Mouse (Mus musculus) thymus, adult 2 months (tissue): ENCODE data around the gene Adora1. TPM values are rescaled to one million over a fixed set of nuclear protein-coding genes. Genes with fewer than 3 reads are reported as not detected.

Experiments used
- DNase-seq: peaks from one replicate; pipeline ENCODE4 v3.0.0; 2021
- H3K27ac ChIP-seq: fragments of 200-500 bp; 2 replicates; pipeline ENCODE4 v1.5.1; 2012; ENCODE audit warnings: low read length, control low read depth; ENCODE audit not compliant: control insufficient read depth, insufficient read depth
- H3K27me3 ChIP-seq: fragments of 200-500 bp; 2 replicates; pipeline ENCODE4 v1.6.1; 2012; ENCODE audit warnings: mild to moderate bottlenecking, low read length, moderate library complexity, mixed read lengths; ENCODE audit not compliant: control insufficient read depth, insufficient read depth
- H3K36me3 ChIP-seq: fragments of 200-500 bp; 2 replicates; pipeline ENCODE4 v1.6.1; 2012; ENCODE audit warnings: mild to moderate bottlenecking, low read length, moderate library complexity; ENCODE audit not compliant: control insufficient read depth, insufficient read depth
- H3K4me1 ChIP-seq: fragments of 200-500 bp; replicated peaks from 2 replicates; pipeline ENCODE4 v1.6.1; 2012; ENCODE audit warnings: low read length; ENCODE audit not compliant: control insufficient read depth, insufficient read depth
- H3K4me3 ChIP-seq: fragments of 200-500 bp; 2 replicates; pipeline ENCODE4 v1.5.1; 2012; ENCODE audit warnings: mild to moderate bottlenecking, low read length, control low read depth, moderate library complexity; ENCODE audit not compliant: control insufficient read depth, insufficient read depth
- CTCF ChIP-seq: fragments of 200-500 bp; IDR thresholded peaks from 2 replicates; pipeline ENCODE4 v1.5.1; 2012; ENCODE audit warnings: mild to moderate bottlenecking, control low read depth, low read length, moderate library complexity, borderline replicate concordance; ENCODE audit not compliant: control insufficient read depth, poor library complexity, insufficient read depth; ENCODE audit errors: extremely low read depth
- POLR2A ChIP-seq: fragments of 200-500 bp; IDR thresholded peaks from 2 replicates; pipeline ENCODE4 v1.6.1; 2012; ENCODE audit warnings: mild to moderate bottlenecking, low read length, control low read depth, moderate library complexity; ENCODE audit not compliant: control insufficient read depth, poor library complexity, insufficient read depth; ENCODE audit errors: extremely low read depth
- WGBS: fragments of 180-500 bp; shearing (Covaris S2); methylation state at CpG from one replicate; pipeline ENCODE4 v1.1.7; 2018; 5-methylcytosine and 5-hydroxymethylcytosine counted together
- polyA plus RNA-seq: library from polyadenylated mRNA; depleted of rRNA; stranded (reverse); fragments of >200 nt; gene quantifications from 2 replicates; pipeline ENCODE4 v1.2.3, GENCODE M21; 2012

Adora1 gene
- polyA plus RNA-seq, 1 experiment = 6.2 TPM

DNA sequence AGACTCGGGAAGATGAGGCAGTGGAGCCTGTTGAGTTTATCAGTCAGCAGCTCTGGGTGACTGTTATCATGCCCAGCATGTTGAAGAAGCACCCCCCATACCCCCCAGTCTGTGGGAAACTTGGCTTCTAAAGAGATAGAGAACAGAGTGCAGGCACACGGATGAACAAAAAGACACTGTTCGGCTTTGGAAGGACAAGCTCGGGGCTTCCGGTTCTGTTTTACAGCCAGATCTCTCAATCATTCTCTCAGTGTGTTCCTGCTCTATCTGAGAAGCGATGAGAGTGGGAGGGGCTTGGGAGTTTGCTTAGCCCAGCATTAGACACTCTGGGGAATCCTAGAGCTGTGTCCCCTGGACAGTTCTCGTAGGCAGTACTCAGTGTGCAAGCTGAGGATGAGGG is 21.8 kb downstream of the Adora1 start:
- 87% methylated on average over 7 of the region's 7 CpGs for WGBS
- H3K27me3 ChIP-seq = no peaks in the 10 kb centered on the region
- no peaks in the 10 kb centered on the region for H3K4me1 ChIP-seq
- no peak overlapping the region for H3K27ac ChIP-seq
- H3K4me3 ChIP-seq = no peak overlapping the region
- H3K36me3 ChIP-seq = no peaks in the 10 kb centered on the region
- DNase-seq = no peak
- no peak for TF ChIP-seq CTCF

- H3K36me3 ChIP-seq = no peaks in the 10 kb centered on the region
- no peak overlapping the region for H3K4me3 ChIP-seq
- H3K27me3 ChIP-seq = no peaks in the 10 kb centered on the region
- no peaks in the 10 kb centered on the region for H3K4me1 ChIP-seq
- WGBS = 82% methylated on average over 6 of the region's 6 CpGs
- TF ChIP-seq POLR2A (no peak), CTCF (no peak)
- H3K27ac ChIP-seq = no peak overlapping the region
- DNase-seq = no peak
Measured at GRCm38 (mm10) chr1:134212351-134212750, 22.9 kb downstream of the Adora1 start.

DNA sequence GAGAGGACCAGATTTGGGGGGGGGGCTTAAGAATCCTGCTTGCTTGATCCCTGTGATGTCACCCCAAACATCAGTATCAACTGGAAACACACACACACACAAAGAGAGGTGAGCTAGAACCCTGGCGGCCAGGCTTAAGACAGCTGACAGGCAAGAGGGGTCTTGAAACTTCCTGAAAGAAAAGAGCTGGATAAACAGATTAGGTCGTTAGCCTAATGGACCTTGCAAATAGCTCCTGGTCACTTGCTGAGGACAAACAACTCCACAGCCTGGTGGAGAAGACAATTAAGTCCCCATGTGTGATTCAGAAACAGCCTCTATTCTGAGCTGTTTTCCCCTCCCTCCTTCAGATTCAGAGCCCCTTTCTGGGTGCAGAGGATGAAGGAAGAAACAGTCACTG is 23.6 kb downstream of the Adora1 start:
- no peak for TF ChIP-seq CTCF
- no peak for TF ChIP-seq POLR2A
- H3K36me3 ChIP-seq = no peaks in the 10 kb centered on the region
- 59% methylated on average over 2 of the region's 2 CpGs for WGBS

DNA sequence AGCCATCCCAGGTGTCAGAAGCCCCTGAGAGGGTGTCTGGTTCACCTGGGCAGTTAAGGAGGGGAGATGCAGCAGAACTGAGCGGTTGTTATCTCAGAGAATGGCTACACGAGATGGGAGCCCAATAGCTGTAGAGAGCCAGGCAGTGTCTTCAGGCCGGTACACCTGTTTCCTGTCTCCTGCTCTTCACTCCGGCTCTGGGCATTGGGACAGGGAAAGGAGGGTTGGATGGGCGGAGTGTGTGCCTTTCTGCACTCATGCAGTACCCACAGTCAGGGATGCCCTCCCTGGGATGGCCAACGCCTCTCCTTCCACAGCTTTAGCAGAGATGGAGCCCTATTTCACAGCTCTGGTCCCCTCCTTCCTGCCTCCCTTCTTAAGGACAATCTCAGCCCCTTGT is 24.2 kb downstream of the Adora1 start:
- no peak overlapping the region for H3K4me3 ChIP-seq
- TF ChIP-seq POLR2A = no peak
- no peak for TF ChIP-seq CTCF
- no peaks in the 10 kb centered on the region for H3K27me3 ChIP-seq
- DNase-seq = no peak
- WGBS = 74% methylated on average over 6 of the region's 6 CpGs
- H3K27ac ChIP-seq = no peak overlapping the region
- no peaks in the 10 kb centered on the region for H3K36me3 ChIP-seq
- no peaks in the 10 kb centered on the region for H3K4me1 ChIP-seq

More for the DNA sequence above, 23.6 kb downstream of the Adora1 start:
- Histone ChIP-seq H3K4me3 (no peak overlapping the region), H3K27ac (no peak overlapping the region), H3K4me1 (no peaks in the 10 kb centered on the region), H3K27me3 (no peaks in the 10 kb centered on the region)
- DNase-seq = no peak

DNA sequence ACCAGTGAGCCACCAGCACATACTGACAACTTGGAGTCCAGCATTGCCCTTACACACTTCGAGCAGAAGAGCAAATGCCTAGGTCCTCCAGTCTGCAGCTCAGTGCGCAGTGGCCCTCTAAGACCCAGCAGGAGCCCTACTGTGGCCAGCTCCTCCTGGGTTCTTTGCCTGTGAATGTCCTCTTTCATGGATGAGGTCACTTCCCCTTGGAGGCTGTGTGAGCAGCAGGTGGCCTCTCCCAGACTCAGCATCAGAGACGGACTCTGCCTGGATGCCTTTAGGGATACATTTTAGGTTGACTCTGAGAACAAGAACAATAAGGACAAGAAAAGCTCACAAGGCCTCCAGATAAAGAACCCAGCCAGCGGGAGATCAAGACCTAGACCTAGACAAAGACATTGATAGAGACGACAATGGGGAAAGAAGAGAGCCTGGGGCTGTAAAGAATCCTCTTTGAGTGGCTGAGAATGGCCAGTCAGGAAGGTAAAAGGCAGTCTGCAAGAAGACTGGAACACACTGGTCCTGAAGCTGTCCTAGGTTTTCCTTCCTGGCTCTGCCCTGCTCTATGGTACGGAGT is 25.0 kb downstream of the Adora1 start:
- WGBS = 89% methylated on average over 6 of the region's 6 CpGs
- H3K27me3 ChIP-seq = no peaks in the 10 kb centered on the region
- no peaks in the 10 kb centered on the region for H3K4me1 ChIP-seq
- H3K4me3 ChIP-seq = no peak overlapping the region
- DNase-seq = no peak
- H3K27ac ChIP-seq = no peak overlapping the region
- TF ChIP-seq CTCF (no peak), POLR2A (no peak)
- H3K36me3 ChIP-seq = no peaks in the 10 kb centered on the region

- H3K27me3 ChIP-seq = no peaks in the 10 kb centered on the region
- no peaks in the 10 kb centered on the region for H3K36me3 ChIP-seq
- no peak overlapping the region for H3K4me3 ChIP-seq
- H3K27ac ChIP-seq = no peak overlapping the region
- H3K4me1 ChIP-seq = no peaks in the 10 kb centered on the region
- WGBS = 73% methylated on average over 5 of the region's 5 CpGs
- TF ChIP-seq CTCF (no peak), POLR2A (no peak)
- DNase-seq = no peak
Measured at GRCm38 (mm10) chr1:134206085-134206484, 29.1 kb downstream of the Adora1 start.
